Mouse (Mus musculus) midbrain, embryonic 12.5 days (tissue): ENCODE data around the gene Ehmt2. TPM values are rescaled to one million over a fixed set of nuclear protein-coding genes. Genes with fewer than 3 reads are reported as not detected.
"Not testable (repeated sequence)": the region's sequence is repeated elsewhere in the genome, so short reads cannot be mapped to it uniquely, and the experiment has no call there.

Experiments
- ATAC-seq: fragments of 200-750 bp; cut with Nextera tagmentation; 2 replicates; pipeline ENCODE4 v1.8.0; 2017; ENCODE audit warnings: low read depth, moderate TSS enrichment, moderate library complexity; ENCODE audit not compliant: low FRiP score
- H3K27ac ChIP-seq: fragments of 300-500 bp; sonication (generic); replicated peaks from 2 replicates; pipeline ENCODE4 v1.5.1; 2016; ENCODE audit warnings: mild to moderate bottlenecking
- H3K27me3 ChIP-seq: fragments of 300-500 bp; sonication (generic); 2 replicates; pipeline ENCODE4 v1.6.1; 2016; ENCODE audit warnings: mild to moderate bottlenecking
- H3K36me3 ChIP-seq: fragments of 300-500 bp; sonication (generic); 2 replicates; pipeline ENCODE4 v1.6.1; 2016
- H3K4me1 ChIP-seq: fragments of 300-500 bp; sonication (generic); 2 replicates; pipeline ENCODE4 v1.6.1; 2016
- H3K4me2 ChIP-seq: fragments of 300-500 bp; sonication (generic); replicated peaks from 2 replicates; pipeline ENCODE4 v1.6.1; 2016; ENCODE audit warnings: mild to moderate bottlenecking, moderate library complexity
- H3K4me3 ChIP-seq: fragments of 300-500 bp; sonication (generic); 2 replicates; pipeline ENCODE4 v1.5.1; 2016; ENCODE audit warnings: mild to moderate bottlenecking
- H3K9ac ChIP-seq: fragments of 300-500 bp; sonication (generic); replicated peaks from 2 replicates; pipeline ENCODE4 v1.6.1; 2016; ENCODE audit warnings: mild to moderate bottlenecking, moderate library complexity
- H3K9me3 ChIP-seq: fragments of 300-500 bp; sonication (generic); 2 replicates; pipeline ENCODE4 v1.6.1; 2016; ENCODE audit warnings: mild to moderate bottlenecking
- WGBS: fragments of 180-500 bp; shearing (Covaris S2); methylation state at CpG from one replicate; pipeline ENCODE4 v1.1.7; 2016; 5-methylcytosine and 5-hydroxymethylcytosine counted together
- microRNA-seq: library from miRNA; unstranded; fragments of <30 nt; microRNA quantifications from one replicate; pipeline ENCODE4, GENCODE M21; 2017
- polyA plus RNA-seq: library from polyadenylated mRNA; unstranded; fragments of >200 nt; fragmentation: Nextera tagmentation; extraction: Ambion mirVana; gene quantifications from 2 replicates; pipeline ENCODE4 v1.2.1, GENCODE M21; 2016

Gene Ehmt2
- polyA plus RNA-seq, 1 experiment from 2014 or later: 120 TPM

- H3K27me3 ChIP-seq: peaks cover 60% of the 10 kb centered on the region
Observed at GRCm38 (mm10) chr17:34958734-34959129, 60.5 kb downstream of the Ehmt2 start.

GRCm38 (mm10) chr17:34959130-34959778, 61.0 kb downstream of the Ehmt2 start, which contains the start of gene Hspa1b:
Gene Hspa1b (minus strand): TSS chr17:34959238.
- H3K36me3 ChIP-seq, H3K9me3 ChIP-seq: not testable (repeated sequence)
- peak within 1 kb of the TSS; percentile 75 for H3K27ac ChIP-seq
- peaks cover 60% of the 10 kb centered on the region for H3K27me3 ChIP-seq
- H3K4me1 ChIP-seq: peaks cover 11% of the 10 kb centered on the region
- peak within 1 kb of the TSS; percentile 66 for H3K9ac ChIP-seq
- peak within 1 kb of the TSS; percentile 49 for H3K4me3 ChIP-seq
- peak; percentile 92 for ATAC-seq
- WGBS: under 1% methylated on average over 29 of the region's 32 CpGs
- peak within 1 kb of the TSS; percentile 80 for H3K4me2 ChIP-seq

More at GRCm38 (mm10) chr17:34958734-34959129, 60.5 kb downstream of the Ehmt2 start:
- H3K4me1 ChIP-seq: peaks cover 11% of the 10 kb centered on the region
- H3K4me3 ChIP-seq: peak overlapping the region; percentile 49
- H3K4me2 ChIP-seq: peak overlapping the region; percentile 80
- H3K9me3 ChIP-seq, H3K9ac ChIP-seq, H3K36me3 ChIP-seq, H3K27ac ChIP-seq: not testable (repeated sequence)
- ATAC-seq: peak; percentile 51
- WGBS: 1% methylated on average over 29 of the region's 47 CpGs

GRCm38 (mm10) chr17:34959881-34960515, 61.7 kb downstream of the Ehmt2 start:
- H3K9me3 ChIP-seq: no peaks in the 10 kb centered on the region
- 13% methylated on average over 12 of the region's 12 CpGs for WGBS
- peak; percentile 17; the same call in 1 of the 2 replicates for ATAC-seq
- peak overlapping the region; percentile 49 for H3K4me3 ChIP-seq
- H3K4me1 ChIP-seq: peaks cover 11% of the 10 kb centered on the region
- H3K9ac ChIP-seq: peak overlapping the region; percentile 66
- no peaks in the 10 kb centered on the region for H3K36me3 ChIP-seq
- H3K27me3 ChIP-seq: peaks cover 59% of the 10 kb centered on the region
- H3K27ac ChIP-seq: no peak overlapping the region
- peak overlapping the region; percentile 80 for H3K4me2 ChIP-seq

GRCm38 (mm10) chr17:34960702-34961493, 62.6 kb downstream of the Ehmt2 start:
- ATAC-seq: no peak
- H3K27me3 ChIP-seq: peaks cover 51% of the 10 kb centered on the region

GRCm38 (mm10) chr17:34962125-34962524, 63.9 kb downstream of the Ehmt2 start:
- H3K27ac ChIP-seq: no peak overlapping the region
- ATAC-seq: no peak
- no peak overlapping the region for H3K4me3 ChIP-seq
- H3K9me3 ChIP-seq: no peaks in the 10 kb centered on the region
- H3K9ac ChIP-seq: no peak overlapping the region
- WGBS: 37% methylated on average over 3 of the region's 3 CpGs
- peaks cover 49% of the 10 kb centered on the region for H3K27me3 ChIP-seq
- no peaks in the 10 kb centered on the region for H3K36me3 ChIP-seq
- H3K4me1 ChIP-seq: peaks cover 11% of the 10 kb centered on the region
- H3K4me2 ChIP-seq: no peak overlapping the region

More at GRCm38 (mm10) chr17:34960702-34961493, 62.6 kb downstream of the Ehmt2 start:
- Histone ChIP-seq H3K36me3 (no peaks in the 10 kb centered on the region), H3K9me3 (no peaks in the 10 kb centered on the region), H3K27ac (no peak overlapping the region), H3K9ac (no peak overlapping the region), H3K4me1 (peaks cover 11% of the 10 kb centered on the region), H3K4me2 (no peak overlapping the region), H3K4me3 (no peak overlapping the region)

- no peaks in the 10 kb centered on the region for H3K9me3 ChIP-seq
- 64% methylated on average over 1 of the region's 1 CpGs for WGBS
- H3K9ac ChIP-seq: no peak overlapping the region
- H3K4me1 ChIP-seq: peaks cover 11% of the 10 kb centered on the region
- no peaks in the 10 kb centered on the region for H3K36me3 ChIP-seq
- ATAC-seq: no peak
- peaks cover 52% of the 10 kb centered on the region for H3K27me3 ChIP-seq
- no peak overlapping the region for H3K4me3 ChIP-seq
- H3K4me2 ChIP-seq: no peak overlapping the region
- H3K27ac ChIP-seq: no peak overlapping the region
Observed at GRCm38 (mm10) chr17:34962841-34963240, 64.6 kb downstream of the Ehmt2 start.

Small RNA genes within 50 kb of the gene (microRNA-seq; reads per million reads assigned to microRNA genes)
- gene Mir6972: not detected

Other genes starting within 250 kb of the Ehmt2 start
- gene Tnxb, start 227.9 kb upstream of the Ehmt2 start, polyA plus RNA-seq: 0.04 and 0.05 TPM in 2 replicates
- gene C4b, start 154.6 kb upstream of the Ehmt2 start, polyA plus RNA-seq: 0.05 and 0.11 TPM in 2 replicates
- not detected in 2 replicates for gene Cyp21a1, start 93.9 kb upstream of the Ehmt2 start, polyA plus RNA-seq
- gene Stk19, start 61.5 kb upstream of the Ehmt2 start, polyA plus RNA-seq: 26.1 and 30.8 TPM in 2 replicates
- gene Dxo, start 61.5 kb upstream of the Ehmt2 start, polyA plus RNA-seq: 72.7 and 73.4 TPM in 2 replicates
- gene Skiv2l, start 48.3 kb upstream of the Ehmt2 start, polyA plus RNA-seq: 67.4 and 71.5 TPM in 2 replicates
- gene Nelfe, start 48.1 kb upstream of the Ehmt2 start, polyA plus RNA-seq: 114 TPM in 2 replicates
- gene Cfb, start 36.0 kb upstream of the Ehmt2 start, polyA plus RNA-seq: 3.3 and 3.5 TPM in 2 replicates
- 11.4 and 15.1 TPM in 2 replicates for gene Zbtb12, start 19.0 kb upstream of the Ehmt2 start, polyA plus RNA-seq
- not detected in 2 replicates for gene Gm20547, start 16.4 kb upstream of the Ehmt2 start, polyA plus RNA-seq
- 0.86 and 2.1 TPM in 2 replicates for gene C2, start 204 bp upstream of the Ehmt2 start, polyA plus RNA-seq
- 0.08 and 0.13 TPM in 2 replicates for gene Slc44a4, start 16.0 kb downstream of the Ehmt2 start, polyA plus RNA-seq
- 20.4 and 20.7 TPM in 2 replicates for gene Neu1, start 32.8 kb downstream of the Ehmt2 start, polyA plus RNA-seq
- gene Hspa1b, start 60.8 kb downstream of the Ehmt2 start, polyA plus RNA-seq: 0.22 TPM in 1 of 2 replicates, not detected in the other
- gene Gm20481, start 71.4 kb downstream of the Ehmt2 start, polyA plus RNA-seq: not detected in 2 replicates
- gene Hspa1a, start 73.7 kb downstream of the Ehmt2 start, polyA plus RNA-seq: 2.3 and 2.8 TPM in 2 replicates
- 1.1 and 1.7 TPM in 2 replicates for gene Hspa1l, start 74.2 kb downstream of the Ehmt2 start, polyA plus RNA-seq
- gene Lsm2, start 83.4 kb downstream of the Ehmt2 start, polyA plus RNA-seq: 188 and 202 TPM in 2 replicates
- gene Vars, start 102.5 kb downstream of the Ehmt2 start, polyA plus RNA-seq: 139 and 142 TPM in 2 replicates
- gene Vwa7, start 118.1 kb downstream of the Ehmt2 start, polyA plus RNA-seq: 0.14 and 0.23 TPM in 2 replicates
- 5.2 and 6.8 TPM in 2 replicates for gene Sapcd1, start 129.5 kb downstream of the Ehmt2 start, polyA plus RNA-seq
- 6.9 and 7.6 TPM in 2 replicates for gene Msh5, start 148.3 kb downstream of the Ehmt2 start, polyA plus RNA-seq
- gene Clic1, start 151.5 kb downstream of the Ehmt2 start, polyA plus RNA-seq: 145 and 165 TPM in 2 replicates
- gene Ddah2, start 160.6 kb downstream of the Ehmt2 start, polyA plus RNA-seq: 595 and 615 TPM in 2 replicates
- gene Ly6g6c, start 166.9 kb downstream of the Ehmt2 start, polyA plus RNA-seq: not detected in 2 replicates
- gene Mpig6b, start 167.7 kb downstream of the Ehmt2 start, polyA plus RNA-seq: 0.52 and 0.93 TPM in 2 replicates
- gene Ly6g6e, start 178.4 kb downstream of the Ehmt2 start, polyA plus RNA-seq: 0.24 TPM in 1 of 2 replicates, not detected in the other
- gene Ly6g6d, start 179.6 kb downstream of the Ehmt2 start, polyA plus RNA-seq: 1.1 and 1.7 TPM in 2 replicates
- 0.47 TPM in 2 replicates for gene Ly6g6f, start 187.1 kb downstream of the Ehmt2 start, polyA plus RNA-seq
- 69.0 and 72.3 TPM in 2 replicates for gene Abhd16a, start 190.8 kb downstream of the Ehmt2 start, polyA plus RNA-seq
- not detected in 2 replicates for gene Ly6g5c, start 209.8 kb downstream of the Ehmt2 start, polyA plus RNA-seq
- gene Ly6g5b, start 217.0 kb downstream of the Ehmt2 start, polyA plus RNA-seq: 1.0 and 1.5 TPM in 2 replicates
- gene Gpank1, start 223.0 kb downstream of the Ehmt2 start, polyA plus RNA-seq: 22.2 and 26.4 TPM in 2 replicates
- gene Csnk2b, start 223.6 kb downstream of the Ehmt2 start, polyA plus RNA-seq: 279 TPM in 2 replicates
- 8.0 and 9.1 TPM in 2 replicates for gene D17H6S53E, start 227.9 kb downstream of the Ehmt2 start, polyA plus RNA-seq
- gene Apom, start 233.6 kb downstream of the Ehmt2 start, polyA plus RNA-seq: 0.65 and 1.5 TPM in 2 replicates
- gene Bag6, start 236.7 kb downstream of the Ehmt2 start, polyA plus RNA-seq: 84.0 and 95.3 TPM in 2 replicates